Mouse (Mus musculus): ENCODE measurements at regions not wholly inside any gene's neighbourhood (a gene's known extent, or its start where the extent isn't known, plus 50 kb on each side); places are given as distances from the start of the nearest gene placed in this dataset.

DNA sequence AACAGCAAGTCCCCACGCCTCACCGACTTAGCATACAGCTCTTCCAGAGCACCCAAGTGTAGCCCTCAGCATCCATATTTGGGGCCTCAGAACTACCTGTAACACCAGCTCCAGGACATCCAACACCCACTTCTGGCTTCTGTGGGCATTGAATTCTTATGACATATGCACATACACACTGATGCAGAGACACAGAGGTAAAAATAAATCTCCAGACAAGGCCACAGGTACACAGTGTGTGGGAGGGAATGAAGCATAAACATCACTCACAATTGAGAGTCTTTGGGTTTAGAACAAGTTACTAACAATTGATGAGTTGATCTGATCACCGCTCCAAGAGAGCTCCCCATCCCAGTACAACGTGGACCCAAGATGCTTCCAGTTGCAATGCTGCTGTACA lies 154.2 kb upstream of the Srrm4 start:
- no peak for DNase-seq (ENCODE audit: low spot score)
- Histone ChIP-seq H3K4me1 (ENCODE audit: control insufficient read depth, insufficient read depth, low read length) (no peaks in the 10 kb centered on the region), H3K9ac (ENCODE audit: low read length) (no peak overlapping the region), H3K4me2 (ENCODE audit: low read depth, severe bottlenecking) (no peak overlapping the region), H3K36me3 (ENCODE audit: control insufficient read depth, insufficient read depth, low read length) (no peaks in the 10 kb centered on the region), H3K27ac (replicated peaks; ENCODE audit: low read depth, low read length) (no peak overlapping the region), H3K27me3 (ENCODE audit: control insufficient read depth, insufficient read depth, low read length) (no peaks in the 10 kb centered on the region), H3K9me3 (ENCODE audit: control insufficient read depth, low read length) (no peaks in the 10 kb centered on the region), H3K4me3 (ENCODE audit: low read depth, low read length) (no peak overlapping the region)
- no peak for ATAC-seq (ENCODE audit: insufficient number of reproducible peaks, low FRiP score, low TSS enrichment, low read depth)
- WGBS = 87% methylated on average over 4 of the region's 4 CpGs

DNA sequence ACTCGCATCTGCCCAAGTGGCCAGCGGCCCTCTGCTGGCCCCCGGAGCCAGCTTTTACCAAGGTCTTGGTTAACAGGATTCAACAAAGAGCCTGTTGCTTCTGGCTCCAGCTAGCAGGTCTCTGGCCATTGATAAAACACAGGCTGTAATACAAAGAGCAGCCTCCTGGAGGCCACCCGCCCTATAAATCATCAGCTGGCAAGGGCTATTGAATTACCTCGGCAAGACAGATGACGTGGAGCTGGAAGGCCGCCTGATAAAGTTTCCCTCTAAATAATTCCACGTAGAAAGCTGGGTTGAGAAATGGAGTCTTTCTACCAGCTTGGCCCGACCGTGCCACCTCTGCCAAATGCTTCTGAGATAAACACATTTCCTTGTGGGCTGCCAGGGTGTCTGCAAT lies 152.8 kb upstream of the Srrm4 start:
- WGBS = 26% methylated on average over 10 of the region's 10 CpGs
- Histone ChIP-seq H3K36me3 (ENCODE audit: control insufficient read depth, insufficient read depth, low read length) (no peaks in the 10 kb centered on the region), H3K4me1 (ENCODE audit: control insufficient read depth, insufficient read depth, low read length) (no peaks in the 10 kb centered on the region), H3K27ac (replicated peaks; ENCODE audit: low read depth, low read length) (no peak overlapping the region), H3K9ac (ENCODE audit: low read length) (no peak overlapping the region), H3K9me3 (ENCODE audit: control insufficient read depth, low read length) (no peaks in the 10 kb centered on the region), H3K4me2 (ENCODE audit: low read depth, severe bottlenecking) (no peak overlapping the region), H3K4me3 (ENCODE audit: low read depth, low read length) (no peak overlapping the region), H3K27me3 (ENCODE audit: control insufficient read depth, insufficient read depth, low read length) (no peaks in the 10 kb centered on the region)
- DNase-seq (ENCODE audit: low spot score) = peak; percentile 65
- ATAC-seq (ENCODE audit: insufficient number of reproducible peaks, low FRiP score, low TSS enrichment, low read depth) = no peak

DNA sequence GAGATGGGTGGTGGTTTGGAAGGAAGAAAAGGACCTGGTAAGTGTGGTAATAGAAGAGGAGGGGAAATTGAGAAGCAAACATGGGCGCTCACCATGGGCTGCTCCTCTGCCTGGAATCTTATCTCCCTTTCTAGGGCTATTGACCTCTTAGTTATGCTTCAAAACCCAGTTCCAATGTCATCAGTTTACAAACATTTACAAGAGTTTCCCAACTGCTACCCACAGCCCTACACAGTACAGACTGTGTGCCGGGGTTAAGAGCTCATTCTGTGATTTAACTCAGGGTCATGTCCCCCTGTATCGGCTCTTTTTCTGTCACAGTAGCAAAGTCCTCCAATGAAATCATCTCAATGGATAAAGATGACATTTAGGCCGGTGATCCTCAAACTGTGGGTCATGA lies 144.0 kb upstream of the Srrm4 start:
- H3K4me3 ChIP-seq (ENCODE audit: low read depth, low read length) = no peak overlapping the region
- H3K27me3 ChIP-seq (ENCODE audit: control insufficient read depth, insufficient read depth, low read length) = no peaks in the 10 kb centered on the region
- no peak overlapping the region for H3K9ac ChIP-seq (ENCODE audit: low read length)
- WGBS = 80% methylated on average over 4 of the region's 4 CpGs
- H3K27ac ChIP-seq (replicated peaks; ENCODE audit: low read depth, low read length) = no peak overlapping the region
- H3K4me1 ChIP-seq (ENCODE audit: control insufficient read depth, insufficient read depth, low read length) = no peaks in the 10 kb centered on the region
- H3K36me3 ChIP-seq (ENCODE audit: control insufficient read depth, insufficient read depth, low read length) = no peaks in the 10 kb centered on the region
- H3K4me2 ChIP-seq (ENCODE audit: low read depth, severe bottlenecking) = no peak overlapping the region
- H3K9me3 ChIP-seq (ENCODE audit: control insufficient read depth, low read length) = no peaks in the 10 kb centered on the region
- no peak for ATAC-seq (ENCODE audit: insufficient number of reproducible peaks, low FRiP score, low TSS enrichment, low read depth)
- no peak for DNase-seq (ENCODE audit: low spot score)

DNA sequence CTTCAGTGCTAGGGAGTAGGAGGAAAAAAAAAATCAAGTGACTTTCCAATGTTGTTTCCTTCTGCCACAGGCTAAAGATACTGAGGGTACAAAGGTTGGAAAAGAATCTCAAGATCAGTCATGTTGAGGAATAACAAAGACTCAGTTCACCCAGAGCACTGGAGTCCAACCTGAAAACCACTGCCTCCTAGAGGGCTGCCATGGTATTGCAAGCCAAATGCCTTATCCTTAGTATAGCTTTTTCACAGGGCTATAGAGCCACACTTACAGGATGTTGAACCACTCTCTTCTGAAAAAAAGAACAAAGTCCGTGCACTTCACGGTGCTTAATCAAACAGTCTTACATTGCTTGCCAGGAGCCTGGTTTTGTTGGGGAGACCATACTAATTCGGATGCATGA lies 139.9 kb upstream of the Srrm4 start:
- no peak overlapping the region for H3K9ac ChIP-seq (ENCODE audit: low read length)
- no peak overlapping the region for H3K4me2 ChIP-seq (ENCODE audit: low read depth, severe bottlenecking)
- no peaks in the 10 kb centered on the region for H3K9me3 ChIP-seq (ENCODE audit: control insufficient read depth, low read length)
- ATAC-seq (ENCODE audit: insufficient number of reproducible peaks, low FRiP score, low TSS enrichment, low read depth) (no peak), DNase-seq (ENCODE audit: low spot score) (no peak)
- WGBS = 91% methylated on average over 3 of the region's 3 CpGs
- no peaks in the 10 kb centered on the region for H3K27me3 ChIP-seq (ENCODE audit: control insufficient read depth, insufficient read depth, low read length)
- no peaks in the 10 kb centered on the region for H3K4me1 ChIP-seq (ENCODE audit: control insufficient read depth, insufficient read depth, low read length)
- H3K36me3 ChIP-seq (ENCODE audit: control insufficient read depth, insufficient read depth, low read length) = no peaks in the 10 kb centered on the region
- H3K4me3 ChIP-seq (ENCODE audit: low read depth, low read length) = no peak overlapping the region
- no peak overlapping the region for H3K27ac ChIP-seq (replicated peaks; ENCODE audit: low read depth, low read length)

DNA sequence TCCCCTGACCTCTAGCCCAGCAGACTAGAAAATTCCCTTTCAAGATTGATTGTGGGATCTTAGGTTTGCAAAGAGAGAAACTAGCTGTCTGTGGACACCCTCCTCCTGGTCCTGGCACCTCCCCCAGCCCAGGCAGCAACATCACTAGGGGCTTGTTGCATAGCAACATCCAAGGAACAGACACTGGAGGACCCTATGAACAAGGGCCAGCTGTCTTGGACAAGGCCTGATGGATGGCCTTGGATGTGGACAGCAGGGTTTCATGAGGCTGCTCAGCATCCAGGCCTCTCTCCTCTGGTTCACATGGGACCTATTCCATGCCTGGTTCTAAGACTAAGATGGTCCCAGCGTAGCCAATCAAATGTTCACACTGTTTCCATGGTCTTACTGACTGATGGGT lies 127.6 kb upstream of the Srrm4 start:
- Histone ChIP-seq H3K27me3 (ENCODE audit: control insufficient read depth, insufficient read depth, low read length) (no peaks in the 10 kb centered on the region), H3K9me3 (ENCODE audit: control insufficient read depth, low read length) (no peaks in the 10 kb centered on the region), H3K4me1 (ENCODE audit: control insufficient read depth, insufficient read depth, low read length) (no peaks in the 10 kb centered on the region), H3K9ac (ENCODE audit: low read length) (no peak overlapping the region), H3K4me2 (ENCODE audit: low read depth, severe bottlenecking) (no peak overlapping the region), H3K27ac (replicated peaks; ENCODE audit: low read depth, low read length) (no peak overlapping the region), H3K36me3 (ENCODE audit: control insufficient read depth, insufficient read depth, low read length) (no peaks in the 10 kb centered on the region), H3K4me3 (ENCODE audit: low read depth, low read length) (no peak overlapping the region)
- 85% methylated on average over 1 of the region's 1 CpGs for WGBS
- ATAC-seq (ENCODE audit: insufficient number of reproducible peaks, low FRiP score, low TSS enrichment, low read depth) = no peak
- no peak for DNase-seq (ENCODE audit: low spot score)

DNA sequence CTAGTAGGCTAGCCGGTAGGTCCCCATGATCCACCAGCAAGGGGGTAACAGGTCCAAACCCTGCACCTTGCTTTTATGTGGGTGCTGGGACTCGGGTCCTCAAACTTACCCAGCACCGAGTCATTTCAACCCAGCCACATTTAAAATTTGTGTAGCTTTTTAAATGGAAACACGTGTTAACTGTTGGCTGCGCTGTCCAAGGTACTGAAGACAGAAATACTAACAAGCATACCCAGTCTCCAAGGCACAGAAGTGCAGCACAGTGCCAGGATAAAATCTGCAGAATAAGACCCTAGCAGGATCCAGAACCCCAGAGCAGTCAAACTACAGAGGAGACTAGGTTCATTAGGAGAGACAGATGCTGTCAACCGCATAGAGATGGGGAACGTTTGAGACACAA lies 122.6 kb upstream of the Srrm4 start:
- Histone ChIP-seq H3K9me3 (ENCODE audit: control insufficient read depth, low read length) (no peaks in the 10 kb centered on the region), H3K36me3 (ENCODE audit: control insufficient read depth, insufficient read depth, low read length) (no peaks in the 10 kb centered on the region), H3K4me1 (ENCODE audit: control insufficient read depth, insufficient read depth, low read length) (no peaks in the 10 kb centered on the region), H3K4me3 (ENCODE audit: low read depth, low read length) (no peak overlapping the region), H3K27ac (replicated peaks; ENCODE audit: low read depth, low read length) (no peak overlapping the region), H3K4me2 (ENCODE audit: low read depth, severe bottlenecking) (no peak overlapping the region), H3K27me3 (ENCODE audit: control insufficient read depth, insufficient read depth, low read length) (no peaks in the 10 kb centered on the region), H3K9ac (ENCODE audit: low read length) (no peak overlapping the region)
- WGBS = 25% methylated on average over 7 of the region's 7 CpGs
- DNase-seq (ENCODE audit: low spot score) = peak; percentile 79
- no peak for ATAC-seq (ENCODE audit: insufficient number of reproducible peaks, low FRiP score, low TSS enrichment, low read depth)

DNA sequence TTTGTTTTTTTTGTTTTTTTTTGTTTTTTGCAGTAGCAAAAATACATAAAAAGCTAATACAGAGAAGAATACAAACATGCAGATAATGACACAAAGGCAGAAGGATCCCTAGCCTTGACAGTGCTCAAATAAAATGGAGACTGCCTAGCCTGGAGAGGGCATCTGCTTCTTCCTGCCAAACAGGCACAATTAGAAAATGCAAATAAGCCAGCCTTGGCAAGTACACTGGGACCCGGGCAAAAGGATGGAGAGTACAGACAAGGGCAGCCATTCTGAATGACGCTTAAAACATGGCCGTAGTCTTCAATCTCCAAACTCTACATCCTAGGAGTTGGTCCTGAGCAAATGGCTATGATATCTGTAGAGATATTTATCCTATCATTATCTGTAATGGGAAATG lies 120.4 kb upstream of the Srrm4 start:
- DNase-seq (ENCODE audit: low spot score) = no peak
- no peak overlapping the region for H3K4me2 ChIP-seq (ENCODE audit: low read depth, severe bottlenecking)

DNA sequence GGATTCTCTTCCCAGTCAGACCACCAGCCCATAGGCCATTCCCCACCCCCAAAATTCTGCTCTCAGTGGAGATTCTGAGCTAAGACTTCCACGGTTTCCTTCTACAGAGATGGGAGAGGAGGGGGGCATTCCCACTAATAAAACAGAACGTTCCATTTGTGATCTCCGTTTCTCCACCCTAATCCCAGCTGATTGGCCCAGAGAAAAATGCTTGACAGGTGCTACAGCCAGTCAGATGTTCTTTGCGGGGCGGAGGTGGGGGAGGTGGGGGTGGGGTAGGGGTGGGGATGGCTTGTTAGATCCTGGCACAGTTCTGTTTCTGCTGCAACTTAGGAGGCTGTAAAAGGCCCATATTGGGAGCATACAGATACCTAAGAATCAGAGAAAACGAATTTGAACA lies 116.9 kb upstream of the Srrm4 start:
- 28% methylated on average over 6 of the region's 6 CpGs for WGBS
- Histone ChIP-seq H3K36me3 (ENCODE audit: control insufficient read depth, insufficient read depth, low read length) (no peaks in the 10 kb centered on the region), H3K27me3 (ENCODE audit: control insufficient read depth, insufficient read depth, low read length) (no peaks in the 10 kb centered on the region), H3K4me2 (ENCODE audit: low read depth, severe bottlenecking) (no peak overlapping the region), H3K27ac (replicated peaks; ENCODE audit: low read depth, low read length) (no peak overlapping the region), H3K9ac (ENCODE audit: low read length) (no peak overlapping the region), H3K4me3 (ENCODE audit: low read depth, low read length) (no peak overlapping the region), H3K9me3 (ENCODE audit: control insufficient read depth, low read length) (no peaks in the 10 kb centered on the region), H3K4me1 (ENCODE audit: control insufficient read depth, insufficient read depth, low read length) (no peaks in the 10 kb centered on the region)
- DNase-seq (ENCODE audit: low spot score) (no peak), ATAC-seq (ENCODE audit: insufficient number of reproducible peaks, low FRiP score, low TSS enrichment, low read depth) (no peak)

More for the DNA sequence above, 120.4 kb upstream of the Srrm4 start:
- H3K36me3 ChIP-seq (ENCODE audit: control insufficient read depth, insufficient read depth, low read length) = no peaks in the 10 kb centered on the region
- H3K9ac ChIP-seq (ENCODE audit: low read length) = no peak overlapping the region
- no peaks in the 10 kb centered on the region for H3K27me3 ChIP-seq (ENCODE audit: control insufficient read depth, insufficient read depth, low read length)
- 85% methylated on average over 3 of the region's 3 CpGs for WGBS
- H3K4me1 ChIP-seq (ENCODE audit: control insufficient read depth, insufficient read depth, low read length) = no peaks in the 10 kb centered on the region
- ATAC-seq (ENCODE audit: insufficient number of reproducible peaks, low FRiP score, low TSS enrichment, low read depth) = no peak
- no peak overlapping the region for H3K4me3 ChIP-seq (ENCODE audit: low read depth, low read length)
- no peaks in the 10 kb centered on the region for H3K9me3 ChIP-seq (ENCODE audit: control insufficient read depth, low read length)
- H3K27ac ChIP-seq (replicated peaks; ENCODE audit: low read depth, low read length) = no peak overlapping the region

DNA sequence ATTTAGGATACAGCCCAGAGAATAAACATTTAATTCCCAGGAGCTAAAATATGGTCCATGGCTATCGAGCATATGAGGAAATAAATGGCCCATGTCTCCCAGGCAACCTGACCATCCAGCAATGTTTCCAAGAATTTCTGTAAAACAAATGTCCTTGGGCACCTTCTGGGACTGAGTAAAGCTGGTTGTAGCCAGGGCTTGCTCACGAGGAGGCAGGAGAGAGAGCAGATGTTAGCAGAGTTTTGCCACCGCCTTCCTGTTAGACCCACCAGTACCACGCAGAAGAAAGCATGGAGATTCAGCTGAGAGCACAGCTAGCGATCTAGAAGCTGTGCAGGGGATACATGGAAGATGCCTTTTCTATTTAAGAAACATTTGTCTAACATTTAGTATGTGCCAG lies 70.8 kb upstream of the Srrm4 start:
- no peak for DNase-seq (ENCODE audit: low spot score)

More for the DNA sequence above, 70.8 kb upstream of the Srrm4 start:
- H3K9ac ChIP-seq (ENCODE audit: low read length) = no peak overlapping the region
- H3K4me1 ChIP-seq (ENCODE audit: control insufficient read depth, insufficient read depth, low read length) = no peaks in the 10 kb centered on the region
- H3K27me3 ChIP-seq (ENCODE audit: control insufficient read depth, insufficient read depth, low read length) = no peaks in the 10 kb centered on the region
- H3K9me3 ChIP-seq (ENCODE audit: control insufficient read depth, low read length) = no peaks in the 10 kb centered on the region
- no peak overlapping the region for H3K4me2 ChIP-seq (ENCODE audit: low read depth, severe bottlenecking)
- no peak overlapping the region for H3K27ac ChIP-seq (replicated peaks; ENCODE audit: low read depth, low read length)
- 82% methylated on average over 5 of the region's 5 CpGs for WGBS
- H3K36me3 ChIP-seq (ENCODE audit: control insufficient read depth, insufficient read depth, low read length) = no peaks in the 10 kb centered on the region
- H3K4me3 ChIP-seq (ENCODE audit: low read depth, low read length) = no peak overlapping the region
- no peak for ATAC-seq (ENCODE audit: insufficient number of reproducible peaks, low FRiP score, low TSS enrichment, low read depth)

Data from limb, embryonic 11.5 days (tissue).